Mouse (Mus musculus) CH12.LX (cell line): ENCODE results near the gene Sema3g. TPM values are rescaled to one million over a fixed set of nuclear protein-coding genes. Genes with fewer than 3 reads are reported as not detected.
A peak's percentile ranks its signal among the peaks of the same experiment; 100 is the strongest.

Experiments used
- DNase-seq: peaks from one replicate; pipeline ENCODE4 v3.0.0-alpha.2; 2013; ENCODE audit errors: extremely low read depth
- H3K27ac ChIP-seq: 2 replicates; pipeline ENCODE4 v1.5.1; 2012; ENCODE audit warnings: low read depth, mild to moderate bottlenecking, control low read depth, moderate library complexity; ENCODE audit not compliant: insufficient read depth
- H3K27me3 ChIP-seq: replicated peaks from 2 replicates; pipeline ENCODE3; 2012; ENCODE audit warnings: inconsistent platforms
- H3K36me3 ChIP-seq, 2 experiments: replicated peaks in 1 of 2; 2 replicates each; pipeline versions ENCODE3 to v1.6.1; 2012; ENCODE audit warnings: inconsistent platforms in 1 of 2, low read length in 1 of 2, mild to moderate bottlenecking in 1 of 2, mixed read lengths in 1 of 2, moderate library complexity in 1 of 2; ENCODE audit not compliant: control insufficient read depth in 1 of 2, insufficient read depth in 1 of 2
- H3K4me1 ChIP-seq, 2 experiments: 2 replicates each; pipeline ENCODE4 v1.6.1; 2012; ENCODE audit warnings: inconsistent platforms in 1 of 2, moderate library complexity in 1 of 2; ENCODE audit not compliant: insufficient read depth in 2 of 2, control insufficient read depth in 1 of 2
- H3K4me2 ChIP-seq: 2 replicates; pipeline ENCODE4 v1.6.1; 2012; ENCODE audit warnings: low read depth, mild to moderate bottlenecking, control low read depth; ENCODE audit not compliant: poor library complexity, insufficient read depth, severe bottlenecking
- H3K4me3 ChIP-seq, 3 experiments: fragments of 150-350 bp in 1 of 3; sonication (generic) in 1 of 3; replicated peaks in 1 of 3; 2 replicates each; pipeline versions ENCODE3 to v1.5.1; 2011 to 2012; ENCODE audit warnings: low read depth in 2 of 3, low read length in 2 of 3, mild to moderate bottlenecking in 2 of 3, moderate library complexity in 2 of 3, control low read depth in 1 of 3, improper control_type of control experiment in 1 of 3, inconsistent platforms in 1 of 3, mixed read lengths in 1 of 3; ENCODE audit not compliant: poor library complexity in 1 of 3
- H3K79me2 ChIP-seq: replicated peaks from 2 replicates; pipeline ENCODE4 v1.6.1; 2012; ENCODE audit warnings: mild to moderate bottlenecking, moderate library complexity; ENCODE audit not compliant: control insufficient read depth, poor library complexity, insufficient read depth, severe bottlenecking; ENCODE audit errors: extremely low read depth
- H3K9ac ChIP-seq: 2 replicates; pipeline ENCODE4 v1.6.1; 2012; ENCODE audit warnings: low read depth, mild to moderate bottlenecking, control low read depth, moderate library complexity; ENCODE audit not compliant: insufficient read depth
- H3K9me3 ChIP-seq: replicated peaks from 2 replicates; pipeline ENCODE3; 2012; ENCODE audit warnings: low read length, inconsistent platforms, mixed read lengths
- CHD1 ChIP-seq: IDR thresholded peaks from 2 replicates; pipeline ENCODE4 v1.6.1; 2012; ENCODE audit warnings: low read depth, low read length, improper control_type of control experiment, inconsistent platforms
- CHD2 ChIP-seq: IDR thresholded peaks from 2 replicates; pipeline ENCODE4 v1.6.1; 2011; ENCODE audit warnings: low read length, improper control_type of control experiment
- CTCF ChIP-seq, 2 experiments: IDR thresholded peaks in 1 of 2; conservative IDR thresholded peaks in 1 of 2; 2 replicates each; pipeline ENCODE4 v1.5.1; 2011 to 2012; ENCODE audit warnings: low read depth in 2 of 2, low read length in 2 of 2, improper control_type of control experiment in 1 of 2, inconsistent platforms in 1 of 2, mild to moderate bottlenecking in 1 of 2, moderate library complexity in 1 of 2
- E2F4 ChIP-seq: IDR thresholded peaks from 2 replicates; pipeline ENCODE4 v1.6.1; 2011; ENCODE audit warnings: low read depth, low read length, improper control_type of control experiment; ENCODE audit not compliant: insufficient replicate concordance
- ELF1 ChIP-seq: IDR thresholded peaks from 2 replicates; pipeline ENCODE4 v1.6.1; 2014; ENCODE audit warnings: low read depth, mild to moderate bottlenecking, inconsistent platforms, low read length, improper control_type of control experiment
- EP300 ChIP-seq: IDR thresholded peaks from 2 replicates; pipeline ENCODE4 v1.6.1; 2011; ENCODE audit warnings: low read length, improper control_type of control experiment
- ETS1 ChIP-seq: conservative IDR thresholded peaks from 2 replicates; pipeline ENCODE4 v1.6.1; 2012; ENCODE audit warnings: low read depth, mild to moderate bottlenecking, inconsistent platforms, low read length, improper control_type of control experiment, moderate library complexity
- GABPA ChIP-seq: IDR thresholded peaks from 2 replicates; pipeline ENCODE4 v1.6.1; 2012; ENCODE audit warnings: low read depth, low read length, improper control_type of control experiment, inconsistent platforms; ENCODE audit not compliant: insufficient replicate concordance
- HCFC1 ChIP-seq: IDR thresholded peaks from 2 replicates; pipeline ENCODE4 v1.6.1; 2012; ENCODE audit warnings: low read depth, mild to moderate bottlenecking, inconsistent platforms, low read length, improper control_type of control experiment
- JUN ChIP-seq: IDR thresholded peaks from 2 replicates; pipeline ENCODE4 v1.6.1; 2011; ENCODE audit warnings: low read depth, mild to moderate bottlenecking, low read length, improper control_type of control experiment, moderate library complexity; ENCODE audit not compliant: insufficient read depth
- KAT2A ChIP-seq: IDR thresholded peaks from 2 replicates; pipeline ENCODE4 v1.6.1; 2012; ENCODE audit warnings: low read length, improper control_type of control experiment, inconsistent platforms; ENCODE audit not compliant: insufficient replicate concordance
- MAFK ChIP-seq: IDR thresholded peaks from 2 replicates; pipeline ENCODE4 v1.6.1; 2011; ENCODE audit warnings: low read length, improper control_type of control experiment; ENCODE audit not compliant: insufficient replicate concordance
- MAX ChIP-seq: IDR thresholded peaks from 2 replicates; pipeline ENCODE4 v1.6.1; 2011; ENCODE audit warnings: low read length, improper control_type of control experiment
- MAZ ChIP-seq: IDR thresholded peaks from 2 replicates; pipeline ENCODE4 v1.6.1; 2012; ENCODE audit warnings: low read depth, mild to moderate bottlenecking, inconsistent platforms, low read length, improper control_type of control experiment, moderate library complexity
- MEF2A ChIP-seq: IDR thresholded peaks from 2 replicates; pipeline ENCODE4 v1.6.1; 2014; ENCODE audit warnings: low read depth, mild to moderate bottlenecking, inconsistent platforms, low read length, improper control_type of control experiment, borderline replicate concordance
- MXI1 ChIP-seq: IDR thresholded peaks from 2 replicates; pipeline ENCODE4 v1.6.1; 2011; ENCODE audit warnings: mild to moderate bottlenecking, low read depth, low read length, improper control_type of control experiment
- MYC ChIP-seq: IDR thresholded peaks from 2 replicates; pipeline ENCODE4 v1.6.1; 2011; ENCODE audit warnings: low read depth, mild to moderate bottlenecking, improper control_type of control experiment, low read length
- NELFE ChIP-seq: IDR thresholded peaks from 2 replicates; pipeline ENCODE4 v1.6.1; 2011; ENCODE audit warnings: low read depth, low read length, improper control_type of control experiment
- NRF1 ChIP-seq: IDR thresholded peaks from 2 replicates; pipeline ENCODE4 v1.6.1; 2014; ENCODE audit warnings: low read depth, mild to moderate bottlenecking, inconsistent platforms, low read length, improper control_type of control experiment, moderate library complexity
- PAX5 ChIP-seq: IDR thresholded peaks from 2 replicates; pipeline ENCODE4 v1.6.1; 2012; ENCODE audit warnings: low read length, inconsistent platforms, mixed read lengths
- POLR2A ChIP-seq: IDR thresholded peaks from 2 replicates; pipeline ENCODE4 v1.6.1; 2011; ENCODE audit warnings: low read depth, mild to moderate bottlenecking, improper control_type of control experiment, low read length
- POLR2AphosphoS2 ChIP-seq: IDR thresholded peaks from 2 replicates; pipeline ENCODE4 v1.6.1; 2011; ENCODE audit warnings: low read depth, low read length, improper control_type of control experiment
- RCOR1 ChIP-seq: conservative IDR thresholded peaks from 2 replicates; pipeline ENCODE4 v1.6.1; 2012; ENCODE audit warnings: low read depth, mild to moderate bottlenecking, inconsistent platforms, low read length, improper control_type of control experiment
- SIN3A ChIP-seq: IDR thresholded peaks from 2 replicates; pipeline ENCODE4 v1.6.1; 2012; ENCODE audit warnings: low read length, improper control_type of control experiment, inconsistent platforms
- SMC3 ChIP-seq: IDR thresholded peaks from 2 replicates; pipeline ENCODE4 v1.6.1; 2011; ENCODE audit warnings: low read depth, low read length, improper control_type of control experiment
- TCF12 ChIP-seq: IDR thresholded peaks from 2 replicates; pipeline ENCODE4 v1.6.1; 2014; ENCODE audit warnings: low read depth, mild to moderate bottlenecking, inconsistent platforms, low read length, improper control_type of control experiment
- ZC3H11A ChIP-seq: IDR thresholded peaks from 2 replicates; pipeline ENCODE4 v1.6.1; 2012; ENCODE audit warnings: low read depth, mild to moderate bottlenecking, inconsistent platforms, low read length, improper control_type of control experiment
- ZKSCAN1 ChIP-seq: IDR thresholded peaks from 2 replicates; pipeline ENCODE4 v1.6.1; 2012; ENCODE audit warnings: low read depth, inconsistent platforms, low read length, improper control_type of control experiment, borderline replicate concordance
- ZNF384 ChIP-seq: IDR thresholded peaks from 2 replicates; pipeline ENCODE4 v1.6.1; 2012; ENCODE audit warnings: low read depth, low read length, improper control_type of control experiment, inconsistent platforms
- dilution Hi-C: fragments of 300-500 bp; cut with MboI; formaldehyde crosslinking; loops from 2 replicates; pipeline ENCODE4 v1.14.3; 2020; ENCODE audit warnings: low sequenced_read_pairs; ENCODE audit not compliant: extremely low pct_unique_long_range_greater_than_20kb, extremely low pct_ligation_motif_present
- in situ Hi-C: fragments of 300-500 bp; cut with MboI; formaldehyde crosslinking; loops from 3 replicates; pipeline ENCODE4 v1.14.3; 2019; ENCODE audit warnings: low sequenced_read_pairs, low pct_ligation_motif_present, low pct_unique_long_range_greater_than_20kb, mixed read lengths
- polyA plus RNA-seq: library from polyadenylated mRNA; unstranded; fragments of >175 nt; gene quantifications from 2 replicates; pipeline ENCODE4 v1.2.1, GENCODE M21; 2012; ENCODE audit warnings: low read depth; ENCODE audit not compliant: insufficient read length
- total RNA-seq, 2 experiments: library from RNA; depleted of rRNA; stranded (reverse); fragments of 300-350 nt in 1 of 2; fragments of >200 nt in 1 of 2; gene quantifications; 2 replicates each; pipeline ENCODE4 v1.2.3; 2012 to 2014

Gene Sema3g
- total and polyA plus RNA-seq, 3 experiments, result 0.36 to 1.1 (median 0.94) TPM

DNA sequence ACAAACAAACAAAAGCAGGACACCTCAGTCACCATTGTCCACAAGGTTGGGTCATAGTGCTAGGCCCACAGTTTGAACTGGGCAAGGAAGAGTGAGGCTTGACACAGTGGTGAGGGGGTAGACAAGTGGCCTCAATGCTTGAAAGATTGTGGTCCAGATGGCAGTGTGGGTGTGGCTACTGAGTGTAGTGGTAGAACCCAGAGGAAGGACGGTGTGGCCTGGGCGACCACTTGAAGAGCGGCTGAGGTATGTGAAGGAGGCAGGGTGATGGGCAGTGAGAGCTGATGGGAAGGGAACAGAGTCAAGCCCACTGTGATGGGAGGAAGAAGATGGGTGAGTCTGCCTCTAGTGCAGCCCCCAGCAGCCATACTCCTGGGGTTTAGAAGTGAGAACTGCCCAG, 3.0 kb upstream of the Sema3g start:
- no peak for TF ChIP-seq MYC
- TF ChIP-seq SIN3A, result no peak
- no peak for TF ChIP-seq CHD2
- TF ChIP-seq ELF1, result no peak
- TF ChIP-seq POLR2A, result no peak
- no peak for TF ChIP-seq POLR2AphosphoS2
- TF ChIP-seq MEF2A, result no peak
- no peak for TF ChIP-seq CHD1
- no peak for TF ChIP-seq ZKSCAN1
- Histone ChIP-seq H3K27ac (no peak overlapping the region), H3K9ac (no peak overlapping the region), H3K79me2 (no peaks in the 10 kb centered on the region), H3K36me3 (no peaks in the 10 kb centered on the region), H3K4me3 (no peak overlapping the region), H3K9me3 (no peaks in the 10 kb centered on the region), H3K4me2 (no peak overlapping the region), H3K4me1 (peaks cover 12 to 30% of the 10 kb centered on the region in 2 experiments), H3K27me3 (peaks cover 14% of the 10 kb centered on the region)
- DNase-seq, result no peak
- in situ Hi-C loops, result loop anchor here (5.0 kb wide), 1 partner anchor 38 kb away; the partner anchor contains the start of genes Bap1 and Phf7
- dilution Hi-C loops, result no loop called here

DNA sequence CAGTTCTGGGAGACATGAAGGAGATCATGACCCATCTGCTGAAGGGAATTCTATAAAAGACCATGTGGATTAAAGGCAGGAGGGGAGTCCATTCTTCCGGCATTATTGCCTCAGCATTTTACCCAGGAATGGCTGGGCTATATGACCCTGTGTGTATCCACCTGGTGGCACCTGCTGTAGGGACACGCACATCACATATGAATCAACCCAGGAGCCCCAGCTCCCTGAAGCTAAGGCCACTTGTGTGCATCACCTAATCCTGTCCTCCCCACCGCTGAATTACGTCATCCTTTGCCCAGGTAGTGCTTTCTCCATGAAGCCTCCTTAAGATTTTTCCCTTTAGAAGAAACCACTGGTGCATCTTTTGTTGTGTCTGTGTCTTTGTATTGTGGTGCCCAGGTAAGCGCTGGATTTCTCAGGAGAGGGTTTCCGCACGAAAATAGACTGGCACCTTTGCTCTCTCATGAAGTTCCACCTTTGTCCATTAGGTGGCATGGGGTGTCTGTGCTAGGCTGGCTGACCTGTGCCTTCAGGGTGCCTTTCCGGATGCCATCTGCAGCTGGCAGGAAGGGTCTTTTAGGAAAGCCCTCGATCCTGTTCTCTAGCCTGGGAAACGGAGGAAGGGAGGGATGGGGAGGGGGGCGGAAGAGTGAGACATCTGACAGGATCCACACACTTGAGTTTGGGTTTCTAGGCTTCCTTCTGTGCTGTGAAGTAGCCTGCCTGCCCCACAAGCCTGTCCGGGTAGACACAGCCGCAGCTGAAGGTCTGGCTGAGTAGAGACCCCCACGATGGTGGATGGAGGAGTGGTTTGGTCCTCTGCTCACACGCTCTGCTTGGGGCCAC, 2.3 kb upstream of the Sema3g start:
- in situ Hi-C loops (loop anchor here (5.0 kb wide), 1 partner anchor 37 kb away; the partner anchor contains the start of genes Bap1 and Phf7), dilution Hi-C loops (no loop called here)
- H3K79me2 ChIP-seq, result no peaks in the 10 kb centered on the region
- peak overlapping the region in 1 of 3 experiments; percentile 23 for H3K4me3 ChIP-seq
- H3K27me3 ChIP-seq, result peaks cover 11% of the 10 kb centered on the region
- peak overlapping the region; percentile 5; the same call in 1 of the 2 replicates for H3K9ac ChIP-seq
- DNase-seq, result peak; percentile 79
- H3K9me3 ChIP-seq, result no peaks in the 10 kb centered on the region
- no peak overlapping the region for H3K4me2 ChIP-seq
- peaks cover 12 to 30% of the 10 kb centered on the region in 2 experiments for H3K4me1 ChIP-seq
- no peak overlapping the region for H3K27ac ChIP-seq
- no peaks in the 10 kb centered on the region for H3K36me3 ChIP-seq
- 0 out of 2 replicates have a peak, but pooled peaks have one; percentile 51 for TF ChIP-seq TCF12
- TF ChIP-seq RCOR1, result no peak
- no peak for TF ChIP-seq ZKSCAN1
- no peak for TF ChIP-seq KAT2A
- TF ChIP-seq SIN3A, result 0 out of 2 replicates have a peak, but pooled peaks have one; percentile 48
- no peak for TF ChIP-seq CHD1
- TF ChIP-seq JUN, result no peak
- TF ChIP-seq CHD2, result no peak
- no peak for TF ChIP-seq ETS1
- 0 out of 2 replicates have a peak, but pooled peaks have one; percentile 20 for TF ChIP-seq MAX
- TF ChIP-seq NELFE, result peak; percentile 49; the same call in 1 of the 2 replicates
- no peak for TF ChIP-seq NRF1
- 0 out of 2 replicates have a peak, but pooled peaks have one; percentile 26 for TF ChIP-seq ZNF384
- peak; percentile 71 for TF ChIP-seq ELF1
- no peak for TF ChIP-seq MAZ
- no peak for TF ChIP-seq POLR2AphosphoS2
- TF ChIP-seq EP300, result no peak
- no peak for TF ChIP-seq MXI1
- no peak for TF ChIP-seq GABPA
- TF ChIP-seq PAX5, result no peak
- peak; percentile 83 to 97 for TF ChIP-seq CTCF (conservative IDR thresholded peaks at IDR 0.05 in 1 of 2, IDR thresholded peaks at IDR 0.05 in 1 of 2; ENCODE audit: low read depth in 2 of 2, low read length in 2 of 2)
- TF ChIP-seq HCFC1, result peak; percentile 36; the same call in 1 of the 2 replicates
- no peak for TF ChIP-seq MAFK
- no peak for TF ChIP-seq E2F4
- TF ChIP-seq SMC3, result peak; percentile 89
- TF ChIP-seq ZC3H11A, result peak; percentile 34
